Mouse (Mus musculus): ENCODE results near the gene Nup153.

GRCm38 (mm10) chr13:46674601-46675000, 53.1 kb downstream of the Nup153 start:
- TF ChIP-seq POLR2A (IDR thresholded peaks at IDR 0.05; ENCODE audit: borderline replicate concordance, control insufficient read depth, low read depth, low read length) (no peak), CTCF (IDR thresholded peaks at IDR 0.05; ENCODE audit: control insufficient read depth, insufficient read depth, low read length) (no peak)
